Mouse (Mus musculus) G1E (cell line): Measurements from ENCODE around the gene Rab5c. TPM values are rescaled to one million over a fixed set of nuclear protein-coding genes. Genes with fewer than 3 reads are reported as not detected.
A peak's percentile ranks its signal among the peaks of the same experiment; 100 is the strongest.

Source experiments
- ATAC-seq: 2 replicates; pipeline ENCODE4 v1.8.0; 2016; ENCODE audit warnings: mild to moderate bottlenecking; ENCODE audit not compliant: insufficient number of reproducible peaks, poor library complexity, low FRiP score, severe bottlenecking; ENCODE audit errors: extremely low read depth
- DNase-seq: peaks from one replicate; pipeline ENCODE4 v3.0.0; 2012; ENCODE audit warnings: low spot score
- H3K27me3 ChIP-seq: 2 replicates; pipeline ENCODE4 v1.6.1; 2012; ENCODE audit warnings: mild to moderate bottlenecking, low read length, inconsistent platforms; ENCODE audit not compliant: insufficient read depth
- H3K36me3 ChIP-seq: replicated peaks from 2 replicates; pipeline ENCODE3; 2012; ENCODE audit warnings: mild to moderate bottlenecking, inconsistent platforms
- H3K4me1 ChIP-seq: 2 replicates; pipeline ENCODE4 v1.6.1; 2012; ENCODE audit warnings: low read depth, low read length, inconsistent platforms, mixed read lengths; ENCODE audit not compliant: insufficient read depth
- H3K4me3 ChIP-seq: 2 replicates; pipeline ENCODE4 v1.5.1; 2012; ENCODE audit warnings: low read depth, mild to moderate bottlenecking, inconsistent platforms, low read length, moderate library complexity, mixed read lengths
- H3K9me3 ChIP-seq: replicated peaks from 2 replicates; pipeline ENCODE4 v1.6.1; 2012; ENCODE audit warnings: inconsistent platforms
- CTCF ChIP-seq: IDR thresholded peaks from 2 replicates; pipeline ENCODE4 v1.5.1; 2012; ENCODE audit warnings: low read depth, low read length, inconsistent platforms, mixed read lengths
- GATA1 ChIP-seq: IDR thresholded peaks from 2 replicates; pipeline ENCODE4 v1.6.1; 2012; ENCODE audit warnings: borderline replicate concordance, low read length, inconsistent platforms, mixed read lengths
- GATA2 ChIP-seq: IDR thresholded peaks from 2 replicates; pipeline ENCODE4 v1.6.1; 2012; ENCODE audit warnings: low read depth, low read length, inconsistent platforms, borderline replicate concordance
- POLR2AphosphoS5 ChIP-seq: IDR thresholded peaks from 2 replicates; pipeline ENCODE4 v1.6.1; 2012; ENCODE audit warnings: low read depth, low read length, inconsistent platforms; ENCODE audit not compliant: insufficient replicate concordance
- TAL1 ChIP-seq: conservative IDR thresholded peaks from 2 replicates; pipeline ENCODE4 v1.6.1; 2012; ENCODE audit warnings: low read depth, low read length, inconsistent platforms, mixed read lengths
- polyA plus RNA-seq: library from polyadenylated mRNA; stranded (reverse); fragments of >175 nt; gene quantifications from 2 replicates; pipeline ENCODE4 v1.2.3, GENCODE M21; 2012
- total RNA-seq, 2 experiments: library from RNA; stranded (forward) in 1 of 2; stranded (reverse) in 1 of 2; fragments of 200-1000 nt in 1 of 2; fragments of >200 nt in 1 of 2; fragmentation: Nextera tagmentation in 1 of 2; gene quantifications; 2 replicates each; pipeline ENCODE4 v1.2.3; 2014 to 2017

Gene Rab5c
- total and polyA plus RNA-seq, 3 experiments: 153 to 362 (median 202) TPM

DNA sequence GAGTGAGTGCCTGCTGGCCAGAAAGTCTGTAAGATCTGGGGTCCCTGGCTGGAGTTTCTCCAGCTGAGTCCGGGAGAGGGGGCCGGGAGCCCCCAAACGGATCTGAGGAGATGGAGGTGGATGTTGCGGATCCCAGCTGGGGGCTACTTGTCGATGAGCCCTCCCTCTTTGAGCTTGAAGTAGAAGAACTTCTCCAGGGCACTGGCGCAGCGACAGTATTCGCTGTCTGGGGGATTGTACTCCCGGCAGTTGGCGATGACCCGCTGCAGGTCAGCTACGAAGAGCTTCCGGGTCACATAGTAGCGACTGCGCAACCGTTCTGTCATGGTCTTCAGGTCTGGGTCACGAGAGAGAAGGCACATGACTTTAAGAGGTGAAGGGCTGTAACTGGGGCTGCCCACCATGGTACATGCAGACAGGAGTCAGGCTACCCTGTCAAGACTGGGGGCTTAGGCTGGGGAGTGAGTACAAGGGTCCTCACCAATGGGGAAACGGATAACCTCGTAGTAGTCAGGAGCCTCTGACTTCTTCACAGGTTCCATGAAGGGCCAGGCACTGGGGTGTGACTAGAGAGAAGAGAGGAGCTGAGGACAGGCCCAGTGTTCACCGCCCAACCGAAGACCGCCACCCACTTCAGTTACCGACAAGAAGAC, 32.8 kb downstream of the Rab5c start:
- H3K27me3 ChIP-seq: no peaks in the 10 kb centered on the region; the same call in 1 of the 2 replicates
- H3K4me3 ChIP-seq: no peak overlapping the region
- peaks cover 49% of the 10 kb centered on the region for H3K4me1 ChIP-seq
- DNase-seq (no peak), ATAC-seq (no peak)
- no peaks in the 10 kb centered on the region for H3K9me3 ChIP-seq
- H3K36me3 ChIP-seq: peaks cover 84% of the 10 kb centered on the region
- TF ChIP-seq TAL1 (no peak), GATA1 (no peak), POLR2AphosphoS5 (no peak), CTCF (no peak), GATA2 (no peak)

DNA sequence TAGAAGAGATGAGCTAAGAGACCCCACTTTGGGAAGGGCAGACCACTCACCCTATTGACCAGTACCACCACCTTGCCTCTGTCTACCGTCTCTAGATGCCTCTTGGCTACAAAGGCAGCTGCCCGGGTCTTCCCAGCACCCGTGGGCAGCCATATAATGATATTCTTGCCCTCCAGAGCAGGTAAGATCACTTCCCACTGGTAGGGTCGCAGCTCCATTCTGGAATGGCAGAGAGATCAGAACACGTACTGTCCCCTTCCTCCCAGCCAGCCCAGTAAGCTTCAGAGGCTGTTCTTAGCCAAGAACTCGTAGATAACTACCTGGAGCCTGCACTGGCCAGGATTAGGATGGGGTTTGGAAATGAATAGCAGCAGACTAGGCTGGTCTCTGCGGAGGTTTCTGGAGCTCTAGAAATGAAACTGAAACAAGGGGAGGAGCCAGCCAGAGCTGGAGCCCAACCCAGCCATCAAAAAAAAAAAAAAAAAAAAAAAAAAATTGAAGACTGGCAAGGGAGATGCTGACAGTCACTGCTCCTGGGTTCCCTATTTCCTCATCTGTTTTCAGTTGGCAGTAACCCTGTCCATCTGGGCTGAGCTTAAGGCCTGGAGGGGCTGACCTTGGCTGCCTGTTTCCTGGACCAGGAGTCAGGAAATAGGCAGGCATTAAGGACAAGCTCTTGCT, 34.0 kb downstream of the Rab5c start, which contains the start of gene Dhx58:
TSS of gene Dhx58 (minus strand) at position 421 of the 681 bp plus-strand sequence.
- Histone ChIP-seq H3K4me1 (peaks cover 48% of the 10 kb centered on the region), H3K4me3 (peak within 1 kb of the TSS; percentile 29; the same call in 1 of the 2 replicates), H3K9me3 (no peaks in the 10 kb centered on the region), H3K36me3 (peaks cover 77% of the 10 kb centered on the region), H3K27me3 (no peaks in the 10 kb centered on the region; the same call in 1 of the 2 replicates)
- DNase-seq (peak; percentile 23), ATAC-seq (peak; percentile 22; the same call in 1 of the 2 replicates)
- no peak for TF ChIP-seq GATA1
- TF ChIP-seq CTCF: no peak
- no peak for TF ChIP-seq TAL1
- TF ChIP-seq POLR2AphosphoS5: no peak
- TF ChIP-seq GATA2: no peak

DNA sequence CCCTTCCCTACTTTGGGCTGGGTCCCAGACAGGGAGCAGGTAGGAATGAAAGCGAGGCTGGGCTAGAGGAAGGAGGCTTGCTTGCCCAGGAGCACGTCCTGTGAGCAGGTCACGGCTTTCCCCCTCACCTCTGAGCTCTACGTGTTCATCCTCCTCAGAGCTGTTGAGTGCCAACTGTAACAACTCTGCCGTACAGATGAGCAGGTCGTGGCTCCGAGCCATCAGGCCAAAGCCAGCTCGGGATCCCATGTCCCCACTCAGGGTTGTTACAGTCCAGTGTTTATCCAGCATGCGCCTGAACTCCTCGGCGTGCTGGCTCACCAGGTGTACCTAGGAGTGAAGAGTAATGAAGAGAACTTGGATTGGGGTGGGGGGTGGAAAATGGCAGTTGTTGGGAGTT, 34.6 kb downstream of the Rab5c start:
- Histone ChIP-seq H3K4me3 (no peak overlapping the region; the same call in 1 of the 2 replicates), H3K9me3 (no peaks in the 10 kb centered on the region), H3K4me1 (peaks cover 44% of the 10 kb centered on the region), H3K27me3 (no peaks in the 10 kb centered on the region; the same call in 1 of the 2 replicates), H3K36me3 (peaks cover 75% of the 10 kb centered on the region)
- ATAC-seq (no peak), DNase-seq (no peak)
- TF ChIP-seq CTCF: no peak
- no peak for TF ChIP-seq GATA1
- TF ChIP-seq GATA2: no peak
- TF ChIP-seq POLR2AphosphoS5: no peak
- no peak for TF ChIP-seq TAL1

DNA sequence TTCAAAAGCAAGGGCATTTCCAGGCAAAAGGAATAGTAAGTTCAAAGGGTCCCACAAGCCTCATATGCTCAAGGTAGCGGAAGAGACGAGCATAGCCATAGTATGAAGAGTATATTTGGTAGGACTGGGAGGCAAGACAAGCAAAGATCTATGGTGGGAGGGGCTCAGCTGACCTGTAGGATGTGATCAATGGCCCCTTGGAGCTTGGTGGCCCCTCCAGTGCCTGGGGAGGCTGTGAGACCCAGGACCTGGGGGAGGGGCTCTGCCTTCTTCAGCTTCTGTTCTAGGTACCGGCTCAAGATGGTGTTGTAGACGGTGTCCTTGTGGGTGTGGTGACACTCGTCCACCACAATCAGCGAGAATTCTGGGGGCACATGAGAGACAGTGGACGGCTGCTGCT, 35.1 kb downstream of the Rab5c start:
- no peak for TF ChIP-seq POLR2AphosphoS5
- no peak for TF ChIP-seq TAL1
- no peak for TF ChIP-seq GATA2
- TF ChIP-seq CTCF: no peak
- TF ChIP-seq GATA1: no peak
- no peak for ATAC-seq
- H3K4me3 ChIP-seq: peak overlapping the region; percentile 55; the same call in 1 of the 2 replicates
- no peak for DNase-seq
- no peaks in the 10 kb centered on the region for H3K9me3 ChIP-seq
- peaks cover 40% of the 10 kb centered on the region for H3K4me1 ChIP-seq
- H3K36me3 ChIP-seq: peaks cover 75% of the 10 kb centered on the region
- no peaks in the 10 kb centered on the region; the same call in 1 of the 2 replicates for H3K27me3 ChIP-seq

DNA sequence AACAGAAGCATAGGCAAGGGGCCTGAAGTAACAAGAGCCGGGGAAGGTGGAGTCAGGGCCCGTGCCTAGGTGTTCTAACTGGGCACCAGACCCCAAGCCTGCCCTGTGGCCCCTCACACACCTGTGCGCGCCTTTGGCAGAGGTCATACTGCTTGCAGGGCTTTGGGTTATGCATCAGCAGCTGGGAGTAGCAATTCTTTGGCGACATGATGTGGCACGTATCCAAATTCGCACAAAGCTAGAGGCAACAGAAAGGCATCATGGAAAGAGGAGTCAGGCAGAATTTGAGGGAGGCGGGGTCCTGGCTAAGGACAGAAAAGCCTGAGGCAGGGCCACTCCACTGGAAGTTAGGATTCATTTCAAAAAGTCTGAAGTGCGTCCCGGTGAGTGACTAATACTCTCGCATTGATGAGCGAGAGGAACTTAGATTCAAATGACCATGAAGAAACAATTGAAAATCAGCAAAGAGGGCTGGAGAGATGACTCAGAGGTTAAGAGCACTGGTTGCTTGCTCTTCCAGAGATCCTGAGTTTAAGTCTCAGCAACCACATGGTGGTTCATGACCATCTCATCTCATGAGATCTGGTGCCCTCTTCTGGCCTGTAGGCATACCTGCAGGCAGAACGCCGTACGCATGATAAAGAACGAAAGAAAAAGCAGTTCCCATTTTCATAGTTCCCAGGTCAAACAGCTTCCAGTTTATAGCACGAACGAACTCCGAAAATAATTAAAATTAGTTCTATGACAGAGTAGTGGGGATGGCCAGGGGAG, 35.7 kb downstream of the Rab5c start:
- ATAC-seq (no peak), DNase-seq (peak; percentile 47)
- TF ChIP-seq CTCF: peak; percentile 71
- TF ChIP-seq GATA2: no peak
- no peaks in the 10 kb centered on the region; the same call in 1 of the 2 replicates for H3K27me3 ChIP-seq
- H3K4me1 ChIP-seq: peaks cover 40% of the 10 kb centered on the region
- peaks cover 71% of the 10 kb centered on the region for H3K36me3 ChIP-seq
- H3K4me3 ChIP-seq: peak overlapping the region; percentile 55; the same call in 1 of the 2 replicates
- no peaks in the 10 kb centered on the region for H3K9me3 ChIP-seq

DNA sequence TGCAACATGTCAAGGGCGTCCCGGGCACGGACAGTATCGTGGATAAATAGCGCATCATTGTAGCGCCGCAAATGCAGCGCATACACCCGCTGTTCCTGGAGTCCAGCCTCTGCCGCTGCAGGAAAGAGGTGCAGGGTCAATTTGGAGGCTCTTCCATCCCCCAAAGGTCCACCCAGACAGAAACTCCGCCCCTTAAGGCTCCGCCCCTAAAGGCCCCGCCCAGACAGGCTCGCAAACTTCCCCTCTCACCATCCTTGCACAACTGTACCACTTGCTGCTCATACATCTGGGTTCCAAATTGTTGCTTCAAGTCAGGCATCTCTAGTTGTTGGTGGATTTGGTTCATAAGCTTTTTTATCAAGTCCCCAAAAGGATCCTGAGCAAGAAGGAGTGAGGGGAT, 36.7 kb downstream of the Rab5c start:
- ATAC-seq: no peak
- Histone ChIP-seq H3K27me3 (no peaks in the 10 kb centered on the region; the same call in 1 of the 2 replicates), H3K4me3 (no peak overlapping the region), H3K4me1 (peaks cover 40% of the 10 kb centered on the region), H3K36me3 (peaks cover 63% of the 10 kb centered on the region), H3K9me3 (no peaks in the 10 kb centered on the region)
- no peak for DNase-seq
- TF ChIP-seq TAL1 (no peak), GATA2 (no peak), POLR2AphosphoS5 (no peak), CTCF (no peak), GATA1 (no peak)
